Mouse (Mus musculus): ENCODE measurements around the gene Capg.

DNA sequence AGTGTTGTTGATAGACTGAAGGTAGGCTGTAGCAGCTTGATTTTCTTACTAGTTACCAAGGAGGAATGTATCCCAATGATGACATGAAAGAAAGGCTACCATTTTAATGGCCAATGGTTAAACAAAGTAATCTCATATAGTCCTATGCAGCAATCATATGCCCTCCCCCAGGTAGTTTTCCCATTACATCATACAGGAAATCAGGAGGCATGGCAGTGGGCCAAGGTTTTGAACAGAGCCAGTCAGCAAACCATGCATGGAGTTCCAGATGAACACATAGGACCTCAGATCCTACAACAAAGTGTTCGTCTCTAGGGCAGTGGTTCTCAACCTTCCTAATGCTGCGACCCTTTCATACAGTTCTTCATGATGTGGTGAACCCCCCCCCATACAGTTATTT, 40.3 kb upstream of the Capg start:
- TF ChIP-seq CTCF (IDR thresholded peaks at IDR 0.05; ENCODE audit: insufficient read depth, low read length), result no peak
- no peak for TF ChIP-seq POLR2A (IDR thresholded peaks at IDR 0.05; ENCODE audit: borderline replicate concordance, extremely low read depth, low read depth, low read length)

Data from lung, adult 2 months (tissue).